Mouse (Mus musculus) kidney, adult 8-10 months (tissue): ENCODE results near the gene Chpf.

Source experiments
- DNase-seq, 2 experiments: peaks; one replicate each; pipeline ENCODE4 v3.0.0; 2022

Chpf gene

GRCm38 (mm10) chr1:75498897-75499296 is 19.8 kb upstream of the Chpf start:
- DNase-seq = no peak

- DNase-seq = peak in 1 of 2 experiments; percentile 48
These were observed 15.9 kb upstream of the Chpf start for GRCm38 (mm10) chr1:75494878-75495548.

DNA sequence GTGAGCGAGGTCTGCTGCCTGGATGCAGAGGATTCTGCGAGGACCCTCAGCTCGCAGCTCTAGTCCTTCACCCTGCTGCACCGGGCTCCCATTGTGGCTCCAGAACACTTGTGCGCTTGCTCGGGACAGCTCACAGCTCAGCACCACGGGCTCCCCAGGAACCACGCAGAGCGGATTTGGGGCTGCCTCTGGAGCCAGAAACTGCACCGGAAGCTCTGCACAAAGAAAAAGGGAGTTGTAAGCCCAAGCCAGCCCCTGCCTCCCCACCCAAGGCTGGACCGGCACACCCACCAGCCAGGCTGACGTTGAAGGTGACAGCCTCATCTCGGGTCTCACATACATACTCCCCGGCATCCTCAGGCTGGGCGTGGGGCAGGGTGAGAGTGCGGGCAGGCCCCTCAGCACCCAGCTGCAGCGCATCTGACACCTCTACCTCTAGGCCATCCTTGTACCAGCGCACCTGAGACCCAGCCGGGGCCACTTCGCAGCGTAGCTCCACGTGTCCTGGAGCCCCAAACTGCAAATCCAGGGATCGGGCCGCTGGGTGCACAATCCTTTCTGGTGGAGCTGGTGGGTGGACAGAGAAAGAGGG is 13.6 kb upstream of the Chpf start:
- DNase-seq = no peak

GRCm38 (mm10) chr1:75490785-75491551 is 11.9 kb upstream of the Chpf start:
- no peak for DNase-seq

- DNase-seq = peak; percentile 77 to 85
These were observed 8.5 kb upstream of the Chpf start for GRCm38 (mm10) chr1:75487405-75488161.

GRCm38 (mm10) chr1:75487040-75487404 is 7.9 kb upstream of the Chpf start:
- no peak for DNase-seq

DNA sequence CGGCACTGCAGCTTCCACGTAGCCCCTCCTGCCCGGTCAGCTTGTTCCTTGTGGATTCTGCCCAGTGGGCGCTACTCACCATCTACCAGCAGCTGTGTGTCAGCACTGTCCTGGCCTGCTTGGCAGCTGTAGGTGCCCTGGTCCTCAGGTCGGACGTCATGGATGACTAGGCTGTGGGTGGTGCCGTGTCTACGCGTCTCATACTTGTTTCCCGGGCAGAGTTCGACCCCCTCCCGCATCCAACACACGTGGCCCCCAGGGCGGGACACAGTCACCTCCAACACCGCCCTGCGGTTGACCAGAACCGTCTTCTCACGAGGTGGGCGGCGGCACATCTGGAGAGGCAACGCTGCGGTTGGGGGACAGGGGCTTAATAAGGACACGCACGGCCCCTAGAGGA is 7.5 kb upstream of the Chpf start:
- DNase-seq = peak; percentile 30 to 35

DNA sequence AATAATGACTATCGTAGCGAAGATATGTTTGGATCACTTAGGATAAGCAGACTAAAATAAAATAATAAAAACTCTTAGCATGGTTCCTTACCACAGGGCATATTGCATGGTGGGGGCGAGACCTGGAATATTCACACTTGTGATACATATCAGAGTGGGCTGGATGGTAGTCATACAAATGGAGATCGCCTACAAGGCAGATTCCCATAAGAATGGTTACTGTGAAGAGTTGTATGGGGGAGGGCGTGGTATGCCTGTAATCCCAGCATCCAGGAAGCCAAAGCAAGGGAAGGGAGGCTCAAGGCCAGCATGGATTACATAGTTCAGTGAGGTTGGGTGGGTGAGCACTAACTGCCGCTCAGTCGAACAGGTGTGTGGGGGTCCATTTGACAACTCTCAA is 1.6 kb upstream of the Chpf start:
- no peak for DNase-seq

- no peak for DNase-seq
These were observed 929 bp upstream of the Chpf start for GRCm38 (mm10) chr1:75480036-75480435.

DNA sequence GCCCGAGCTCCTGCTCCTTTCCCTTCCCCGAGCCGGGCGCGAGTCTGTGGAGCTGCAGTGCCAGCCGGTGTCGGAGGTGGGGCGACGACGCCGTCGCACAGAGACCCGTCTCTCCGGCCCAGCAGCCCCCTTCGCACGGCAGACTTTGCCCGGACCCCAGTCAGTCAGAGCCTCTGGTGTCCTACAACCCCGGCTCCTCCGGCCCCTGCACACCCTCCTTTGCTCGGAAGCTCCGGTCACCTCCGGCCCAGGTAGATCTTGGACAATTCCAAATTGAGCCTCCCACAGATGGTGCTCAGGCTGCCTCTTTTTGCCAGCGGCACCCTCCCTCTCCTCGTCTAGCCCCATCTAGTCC is 505 bp upstream of the Chpf start:
- no peak for DNase-seq

GRCm38 (mm10) chr1:75478497-75478896 is 610 bp downstream of the Chpf start:
- DNase-seq = peak; percentile 45 to 48

DNA sequence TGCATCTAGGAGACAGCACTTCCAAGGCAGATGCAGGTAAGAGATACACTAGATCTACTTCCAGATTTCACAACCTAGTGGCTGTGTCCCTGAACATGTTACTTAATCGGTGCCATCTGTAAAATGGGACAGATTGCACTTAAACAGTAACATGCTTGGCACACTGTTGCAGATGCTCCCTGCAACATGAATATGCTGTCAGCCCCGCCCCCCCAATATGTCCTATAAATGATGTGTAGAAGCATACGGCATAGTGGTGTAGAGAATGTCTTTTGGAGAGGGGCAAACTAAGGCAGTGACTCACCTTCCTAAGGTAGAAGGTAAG is 1.2 kb downstream of the Chpf start:
- DNase-seq = no peak

DNA sequence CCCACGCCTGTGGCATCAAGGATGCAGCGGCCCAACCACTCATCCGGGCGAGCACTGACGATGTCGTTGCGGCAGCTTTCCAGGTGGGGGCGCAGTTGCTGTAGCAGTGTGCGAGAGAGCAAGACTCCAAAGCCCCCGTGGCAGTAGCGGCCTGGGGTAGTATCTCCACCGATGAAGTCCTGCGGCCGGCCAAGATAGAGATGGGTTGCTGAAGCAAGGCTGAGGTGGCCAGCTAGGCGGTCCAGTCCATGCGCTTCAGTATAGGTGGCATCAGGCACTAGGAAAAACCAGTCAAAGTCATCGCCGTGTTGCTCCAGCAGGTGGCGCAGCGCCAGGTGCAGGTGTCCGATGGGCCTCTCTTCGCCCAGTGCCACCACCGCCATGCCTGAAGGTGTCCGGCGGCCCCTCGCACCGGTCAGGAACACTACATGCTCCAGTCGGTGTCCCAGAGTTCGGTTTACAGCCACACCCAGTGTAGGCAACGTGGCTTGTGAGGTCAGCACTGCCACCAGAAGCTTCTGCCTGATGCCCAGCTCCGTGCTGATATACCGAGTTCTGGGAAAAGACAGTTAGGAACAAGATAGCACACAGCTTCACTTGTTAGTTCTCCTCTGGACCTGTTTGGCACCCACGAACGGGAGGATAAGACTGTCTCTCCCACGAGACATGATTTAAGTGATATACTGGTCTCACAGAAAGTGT is 1.7 kb downstream of the Chpf start:
- peak; percentile 75 to 91 for DNase-seq

DNA sequence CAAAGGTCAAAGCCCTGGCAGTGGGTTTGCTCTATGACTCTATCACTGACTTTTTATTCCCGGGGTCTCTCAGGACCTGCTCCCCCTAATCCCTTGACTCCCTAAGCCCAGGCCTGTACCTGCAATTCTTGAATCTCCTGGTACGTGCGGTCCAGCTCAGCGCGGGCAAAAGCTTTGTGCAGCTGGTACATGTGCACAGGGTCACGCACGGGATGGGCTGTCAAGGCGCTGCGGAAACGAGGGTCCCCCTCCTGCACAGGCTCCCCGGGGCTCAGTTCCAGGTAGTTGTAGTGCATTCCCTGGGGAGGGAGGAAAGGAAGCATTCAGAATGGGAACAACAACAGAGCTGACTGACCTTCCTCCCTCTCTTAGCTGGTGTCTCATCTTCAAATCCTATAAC is 2.7 kb downstream of the Chpf start:
- no peak for DNase-seq

GRCm38 (mm10) chr1:75469287-75469825 is 9.8 kb downstream of the Chpf start:
- DNase-seq = no peak

DNA sequence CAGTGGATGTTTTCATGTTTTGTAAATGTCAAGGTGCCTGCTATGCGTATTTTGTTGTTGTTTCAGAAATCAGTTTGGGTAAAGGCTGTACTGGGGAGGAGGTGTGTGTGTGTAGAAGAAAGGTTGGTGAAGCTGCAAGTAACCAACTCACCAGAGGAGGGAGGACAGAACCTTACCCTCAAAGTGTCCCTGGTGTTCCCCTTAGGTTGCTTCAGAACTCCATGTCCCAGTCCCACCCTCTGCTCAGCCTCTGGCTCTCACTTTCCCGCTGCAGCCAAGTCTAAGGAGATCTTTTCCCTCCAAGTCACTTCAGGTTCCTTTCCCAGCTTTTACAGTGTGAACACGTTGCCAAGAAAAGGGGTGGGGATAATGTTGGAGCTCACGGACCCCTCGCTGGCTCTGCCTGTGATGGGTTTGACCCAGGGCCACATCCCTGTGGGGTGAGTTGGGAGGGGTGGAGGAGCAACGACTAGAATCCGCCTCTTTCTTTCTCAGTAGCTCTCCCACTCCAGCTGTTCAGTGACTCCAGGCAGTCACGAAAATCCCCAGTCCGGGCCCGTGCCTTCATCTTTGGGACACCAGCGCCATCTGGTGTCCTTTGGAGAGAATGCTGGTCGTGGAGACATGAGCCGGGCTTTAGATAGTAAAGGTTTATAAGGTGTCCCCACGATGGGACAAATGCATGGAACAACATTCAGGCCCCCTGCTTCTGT is 11.7 kb downstream of the Chpf start:
- peak; percentile 43 to 79 for DNase-seq

DNA sequence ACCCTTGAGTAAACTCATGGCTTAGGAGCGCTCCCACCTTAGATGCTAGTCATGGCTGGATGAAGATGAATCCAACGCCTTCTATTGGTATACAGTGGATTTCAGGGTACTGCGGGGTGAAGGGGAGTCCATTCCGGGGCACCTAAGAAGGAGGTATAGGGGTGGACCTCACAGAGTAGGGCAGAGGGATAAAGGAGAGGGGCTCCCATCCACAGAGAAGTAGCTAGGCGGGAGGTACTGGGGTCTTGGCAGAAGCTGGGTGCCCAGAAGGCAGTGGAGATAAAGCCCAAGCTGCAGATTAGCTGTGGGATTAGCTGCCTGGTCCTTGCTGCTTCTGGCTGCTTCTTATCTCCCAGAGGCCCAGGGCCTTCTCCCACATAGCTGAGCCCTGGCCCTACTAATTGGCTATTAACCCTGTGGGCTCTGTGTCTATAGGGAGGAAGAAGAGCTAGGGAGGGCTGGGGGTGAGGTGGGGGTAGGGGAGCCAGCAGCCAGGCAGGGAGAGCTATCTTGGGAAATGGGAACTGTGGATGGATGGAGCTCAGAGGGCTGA is 15.4 kb downstream of the Chpf start:
- no peak for DNase-seq

GRCm38 (mm10) chr1:75462636-75463035 is 16.5 kb downstream of the Chpf start:
- no peak for DNase-seq

GRCm38 (mm10) chr1:75460297-75460696 is 18.8 kb downstream of the Chpf start:
- DNase-seq = no peak

DNA sequence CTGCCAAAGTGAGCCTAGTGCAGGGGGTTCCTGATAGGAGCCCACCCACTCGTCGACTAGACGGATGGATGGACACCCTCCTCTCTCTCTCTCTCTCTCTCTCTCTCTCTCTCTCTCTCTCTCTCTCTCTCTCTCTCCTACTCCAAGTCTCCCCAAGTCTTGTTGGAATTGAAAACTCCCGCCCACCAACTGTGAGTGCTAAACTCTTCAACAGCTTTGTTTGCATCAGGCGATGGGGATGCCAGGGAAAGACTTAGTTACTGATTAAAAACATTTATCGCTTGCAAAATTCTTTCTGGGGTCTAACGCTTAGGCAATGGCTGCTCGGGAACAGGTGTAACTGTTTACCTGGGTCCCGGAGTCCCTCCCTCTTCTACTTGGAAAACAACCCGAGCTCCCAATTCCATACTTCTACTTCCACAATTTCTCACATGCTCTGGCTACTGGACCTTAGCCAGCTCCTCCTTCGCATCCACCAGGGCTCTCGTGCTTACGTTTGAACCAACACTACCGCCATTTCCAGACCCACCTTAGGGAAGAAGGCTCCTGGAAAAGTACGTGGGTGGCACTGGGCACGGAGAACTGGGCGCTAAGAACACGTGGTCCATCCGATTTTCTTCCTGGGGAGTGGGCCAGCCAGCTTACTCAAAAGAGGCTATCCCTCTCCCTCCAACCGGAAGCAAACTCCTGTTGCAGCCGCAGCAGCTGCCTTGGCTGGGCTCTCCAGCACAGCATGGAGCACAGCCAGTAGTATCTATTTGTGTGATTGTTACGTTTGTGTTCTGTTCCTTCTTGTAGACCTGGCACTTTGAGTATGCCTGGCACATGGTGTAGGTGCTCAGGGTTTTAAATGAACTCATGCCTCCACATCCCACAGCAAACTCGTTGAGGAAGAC is 20.1 kb downstream of the Chpf start:
- no peak for DNase-seq
